Mouse (Mus musculus): ENCODE results near the gene Hnrnpul2.

DNA sequence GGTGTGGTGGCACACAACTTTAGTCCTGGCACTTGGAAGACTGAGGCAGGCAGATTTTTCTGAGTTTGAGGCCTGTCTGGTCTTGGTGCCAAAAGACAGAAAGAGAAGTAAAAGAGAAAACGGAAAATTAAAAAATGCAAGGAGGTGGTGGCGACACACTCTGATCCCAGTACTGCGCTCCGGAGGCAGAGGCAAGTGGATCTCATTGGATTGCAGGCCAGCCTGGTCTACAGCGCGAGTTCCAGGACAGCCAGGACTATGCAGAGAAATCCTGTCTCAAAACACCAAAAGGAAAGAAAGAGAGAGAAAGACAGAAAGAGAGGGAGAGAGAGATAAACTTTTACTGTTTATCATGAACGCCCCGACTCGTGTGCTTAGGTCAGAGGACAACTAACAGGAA is 51.0 kb downstream of the Hnrnpul2 start:
- TF ChIP-seq CTCF (IDR thresholded peaks at IDR 0.05; ENCODE audit: low read depth, low read length) (no peak), EP300 (IDR thresholded peaks at IDR 0.05; ENCODE audit: insufficient read depth, low read depth, low read length) (no peak)

All from ES-Bruce4 (cell line).